Mouse (Mus musculus): ENCODE data around the gene Akap17b. TPM values are rescaled to one million over a fixed set of nuclear protein-coding genes. Genes with fewer than 3 reads are reported as not detected.

Akap17b gene
- 0.03 and 0.09 TPM in 2 replicates for polyA plus RNA-seq (2012; rRNA removed)

DNA sequence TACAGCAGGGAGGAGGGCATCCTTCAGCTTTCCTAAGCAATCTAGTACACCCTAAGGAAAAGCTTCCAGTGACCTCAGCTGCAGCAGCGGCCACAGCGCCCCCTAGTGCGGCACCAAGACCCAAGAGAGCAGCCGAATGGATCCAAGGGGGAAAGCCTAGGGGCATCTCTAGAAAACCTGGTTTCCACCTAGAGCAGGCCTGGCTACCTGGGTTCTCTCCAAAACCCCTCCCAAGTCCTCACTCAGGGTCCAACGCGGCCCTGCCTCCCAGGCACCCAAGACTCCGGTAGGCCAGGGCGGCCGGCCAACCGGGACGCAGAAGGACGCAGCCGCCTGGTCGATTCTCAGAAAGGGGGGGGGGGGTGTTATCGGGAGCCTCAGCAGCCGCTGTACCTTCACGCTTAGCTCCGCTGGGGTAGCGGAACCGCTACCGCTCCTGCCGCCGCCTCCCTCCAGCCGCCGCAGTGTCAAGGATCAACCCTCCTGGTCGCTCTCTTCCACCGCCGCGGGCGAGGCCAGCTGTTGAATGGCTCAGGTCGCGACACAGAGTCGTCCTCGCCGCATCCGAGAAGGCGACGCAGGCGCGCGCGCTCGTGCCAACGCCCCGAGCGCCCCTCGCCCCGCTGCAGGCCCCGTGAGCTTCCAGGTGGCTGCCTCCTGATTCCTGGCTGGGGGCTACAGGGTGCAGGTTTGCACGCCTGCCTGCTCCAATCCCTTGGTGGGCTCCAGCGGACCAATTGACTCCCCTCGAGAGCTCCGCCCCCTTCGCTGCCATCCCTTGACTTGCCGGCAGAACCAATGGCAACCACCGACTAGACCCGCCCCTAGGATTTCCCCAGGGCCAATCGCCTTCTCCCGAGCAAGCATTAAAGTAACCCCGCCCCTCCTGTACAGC, at the start of gene Akap17b:
Akap17b (minus strand) TSS at position 739 of the 895 bp plus-strand sequence.

DNA sequence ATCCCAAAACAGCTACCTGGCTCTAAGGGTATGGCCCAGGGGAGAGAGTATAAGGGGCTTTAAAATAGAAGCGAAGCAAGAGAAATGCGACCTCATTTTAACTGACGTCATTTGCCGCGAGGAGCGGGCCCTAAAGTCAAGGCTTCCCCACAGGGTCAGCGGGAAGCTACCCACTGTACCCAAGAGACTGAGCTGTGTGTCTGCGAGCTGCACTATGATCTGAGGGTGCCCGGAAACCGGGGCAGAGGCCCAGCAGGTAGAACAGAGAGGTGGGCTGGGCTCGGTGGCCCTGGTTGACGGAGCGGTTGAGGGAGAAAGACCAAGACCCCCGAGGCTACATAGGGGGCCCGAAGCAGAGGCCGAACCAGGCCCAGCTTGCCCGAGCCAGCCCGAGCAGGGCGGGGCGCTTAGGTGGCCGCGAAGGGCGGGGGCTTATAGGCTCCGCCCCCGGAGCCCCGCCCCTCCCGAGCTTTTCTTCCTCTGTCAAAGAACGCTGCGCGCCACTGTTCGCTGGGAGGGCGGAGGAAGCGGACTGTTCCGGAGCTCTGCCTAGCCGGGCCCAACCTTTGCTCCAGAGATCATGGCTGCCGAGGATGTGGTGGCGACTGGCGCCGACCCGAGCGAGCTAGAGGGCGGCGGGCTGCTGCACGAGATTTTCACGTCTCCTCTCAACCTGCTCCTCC, 47.3 kb downstream of the Akap17b start, which contains the start of gene Pgrmc1:
Pgrmc1 (plus strand) TSS at position 500 of the 683 bp plus-strand sequence.

Other genes starting within 250 kb of the Akap17b start
- not detected in 2 replicates for gene Gm6268, start 244.1 kb downstream of the Akap17b start, polyA plus RNA-seq (2012; rRNA removed)
- not detected in 2 replicates for gene Gm14569, start 153.6 kb downstream of the Akap17b start, polyA plus RNA-seq (2012; rRNA removed)
- 52.1 and 74.1 TPM in 2 replicates for gene Pgrmc1, start 47.2 kb downstream of the Akap17b start, polyA plus RNA-seq (2012; rRNA removed)
- 0.95 and 1.4 TPM in 2 replicates for gene Slc25a43, start 98.3 kb upstream of the Akap17b start, polyA plus RNA-seq (2012; rRNA removed)
- 480 and 549 TPM in 2 replicates for gene Slc25a5, start 150.3 kb upstream of the Akap17b start, polyA plus RNA-seq (2012; rRNA removed)
- 16.8 and 31.7 TPM in 2 replicates for gene Ube2a, start 228.5 kb upstream of the Akap17b start, polyA plus RNA-seq (2012; rRNA removed)
- gene C330007P06Rik, start 228.7 kb upstream of the Akap17b start, polyA plus RNA-seq (2012; rRNA removed), result 2.3 and 2.5 TPM in 2 replicates